Mouse (Mus musculus) heart, embryonic 14.5 days (tissue): Measurements from ENCODE around the gene Pigp. TPM values are rescaled to one million over a fixed set of nuclear protein-coding genes. Genes with fewer than 3 reads are reported as not detected.

Source experiments
- ATAC-seq: fragments of 200-750 bp; cut with Nextera tagmentation; 2 replicates; pipeline ENCODE4 v1.8.0; 2017; ENCODE audit warnings: low read depth, moderate TSS enrichment; ENCODE audit not compliant: insufficient number of reproducible peaks, insufficient read depth, low FRiP score
- H3K27ac ChIP-seq, 2 experiments: fragments of 200-500 bp in 1 of 2; fragments of 300-500 bp in 1 of 2; sonication (generic) in 1 of 2; replicated peaks in 1 of 2; 2 replicates each; pipeline ENCODE4 v1.5.1; 2012 to 2014; ENCODE audit warnings: low read depth in 2 of 2, low read length in 2 of 2, control low read depth in 1 of 2, mild to moderate bottlenecking in 1 of 2, mixed read lengths in 1 of 2; ENCODE audit not compliant: control insufficient read depth in 1 of 2, insufficient read depth in 1 of 2
- H3K27me3 ChIP-seq: fragments of 300-500 bp; sonication (generic); 2 replicates; pipeline ENCODE4 v1.6.1; 2014; ENCODE audit warnings: mild to moderate bottlenecking, low read length, control low read depth; ENCODE audit not compliant: control insufficient read depth, insufficient read depth
- H3K36me3 ChIP-seq: fragments of 300-500 bp; sonication (generic); 2 replicates; pipeline ENCODE4 v1.6.1; 2014; ENCODE audit warnings: mild to moderate bottlenecking, control low read depth, low read length, mixed read lengths; ENCODE audit not compliant: control insufficient read depth, insufficient read depth
- H3K4me1 ChIP-seq, 2 experiments: fragments of 200-500 bp in 1 of 2; fragments of 300-500 bp in 1 of 2; sonication (generic) in 1 of 2; 2 replicates each; pipeline ENCODE4 v1.6.1; 2012 to 2014; ENCODE audit warnings: low read length in 2 of 2, control low read depth in 1 of 2, mixed read lengths in 1 of 2; ENCODE audit not compliant: control insufficient read depth in 2 of 2, insufficient read depth in 2 of 2
- H3K4me2 ChIP-seq: fragments of 300-500 bp; sonication (generic); 2 replicates; pipeline ENCODE4 v1.6.1; 2014; ENCODE audit warnings: mild to moderate bottlenecking, low read length
- H3K4me3 ChIP-seq, 2 experiments: fragments of 200-500 bp in 1 of 2; fragments of 300-500 bp in 1 of 2; sonication (generic) in 1 of 2; 2 replicates each; pipeline ENCODE4 v1.5.1; 2012 to 2014; ENCODE audit warnings: low read length in 2 of 2, mild to moderate bottlenecking in 2 of 2, control low read depth in 1 of 2, low read depth in 1 of 2, moderate library complexity in 1 of 2; ENCODE audit not compliant: control insufficient read depth in 1 of 2, insufficient read depth in 1 of 2
- H3K9ac ChIP-seq: fragments of 300-500 bp; sonication (generic); 2 replicates; pipeline ENCODE4 v1.6.1; 2014; ENCODE audit warnings: mild to moderate bottlenecking, low read length
- H3K9me3 ChIP-seq: fragments of 300-500 bp; sonication (generic); 2 replicates; pipeline ENCODE4 v1.6.1; 2016; ENCODE audit warnings: low read length, control low read depth; ENCODE audit not compliant: control insufficient read depth
- WGBS: fragments of 180-500 bp; shearing (Covaris S2); extraction: QIAGEN DNeasy Blood & Tissue Kit; methylation state at CpG from one replicate; pipeline ENCODE4 v1.1.7; 2014; 5-methylcytosine and 5-hydroxymethylcytosine counted together
- polyA plus RNA-seq: library from polyadenylated mRNA; unstranded; fragments of >200 nt; fragmentation: Nextera tagmentation; extraction: Ambion mirVana; gene quantifications from 2 replicates; pipeline ENCODE4 v1.2.1, GENCODE M21; 2014

Pigp gene
- polyA plus RNA-seq, 1 experiment from 2014 or later = 117 TPM

DNA sequence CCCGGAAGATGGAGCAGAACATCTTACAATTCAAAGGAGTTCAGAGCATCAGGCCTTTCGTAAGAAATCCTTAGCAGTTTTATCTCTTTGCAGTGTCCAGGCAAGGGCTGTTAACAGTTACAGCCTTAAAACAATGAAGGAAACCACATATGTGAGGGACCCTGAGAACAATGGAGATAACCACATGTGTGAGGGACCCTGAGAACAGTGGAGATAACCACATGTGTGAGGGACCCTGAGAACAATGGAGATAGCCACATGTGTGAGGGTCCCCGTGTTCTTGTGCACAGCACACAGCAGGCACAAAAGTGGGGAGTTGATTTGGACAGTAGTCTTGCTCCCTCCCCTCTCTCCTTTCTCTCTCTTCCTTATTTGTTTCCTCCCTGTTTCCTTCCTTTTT is 13.6 kb downstream of the Pigp start:
- Histone ChIP-seq H3K9me3 (no peaks in the 10 kb centered on the region), H3K4me2 (no peak overlapping the region), H3K27me3 (no peaks in the 10 kb centered on the region), H3K27ac (no peak overlapping the region), H3K4me1 (peaks cover 9 to 10% of the 10 kb centered on the region in 2 experiments), H3K9ac (no peak overlapping the region), H3K36me3 (no peaks in the 10 kb centered on the region), H3K4me3 (no peak overlapping the region)
- no peak for ATAC-seq
- 72% methylated on average over 3 of the region's 3 CpGs for WGBS

DNA sequence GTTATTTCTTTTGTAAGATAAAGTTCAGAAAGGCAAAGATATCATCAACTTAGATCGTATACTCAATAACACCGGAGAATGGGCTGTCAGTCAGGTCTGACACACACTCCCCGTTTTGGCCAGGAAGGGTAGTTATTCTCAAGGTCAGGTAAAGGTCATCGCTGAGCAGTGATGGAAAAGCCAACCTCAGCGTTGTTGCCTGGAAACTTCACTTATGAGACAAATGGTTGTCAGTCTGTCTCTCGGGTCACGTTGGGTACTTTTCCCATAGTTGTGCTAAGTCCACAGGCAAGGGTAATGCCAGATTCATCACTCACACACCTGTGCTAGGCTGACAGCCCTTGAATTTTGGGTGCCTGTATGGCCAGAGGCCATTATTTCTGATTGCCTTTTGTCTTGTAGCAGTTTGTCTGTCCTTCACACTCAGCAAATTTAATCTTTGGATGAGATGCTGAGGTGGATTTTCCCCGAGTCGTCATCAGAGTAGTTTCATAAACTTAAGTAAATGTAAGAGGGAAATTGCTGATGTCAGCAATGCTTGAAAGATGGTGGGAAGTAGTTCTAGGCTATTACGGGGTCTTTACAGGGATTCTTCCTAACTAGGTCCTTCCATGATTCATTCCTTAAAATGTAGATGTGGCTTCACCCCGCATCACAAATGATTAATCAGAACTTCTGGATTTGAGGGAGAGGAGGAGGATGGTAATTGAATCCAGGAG is 14.7 kb downstream of the Pigp start:
- H3K27me3 ChIP-seq = no peaks in the 10 kb centered on the region
- H3K4me3 ChIP-seq = no peak overlapping the region
- no peaks in the 10 kb centered on the region for H3K9me3 ChIP-seq
- no peak overlapping the region for H3K9ac ChIP-seq
- peaks cover 3 to 4% of the 10 kb centered on the region in 2 experiments; a peak in 3 of 4 replicates for H3K4me1 ChIP-seq
- H3K27ac ChIP-seq = no peak overlapping the region
- no peak overlapping the region for H3K4me2 ChIP-seq
- WGBS = 72% methylated on average over 11 of the region's 11 CpGs
- no peaks in the 10 kb centered on the region for H3K36me3 ChIP-seq
- no peak for ATAC-seq

DNA sequence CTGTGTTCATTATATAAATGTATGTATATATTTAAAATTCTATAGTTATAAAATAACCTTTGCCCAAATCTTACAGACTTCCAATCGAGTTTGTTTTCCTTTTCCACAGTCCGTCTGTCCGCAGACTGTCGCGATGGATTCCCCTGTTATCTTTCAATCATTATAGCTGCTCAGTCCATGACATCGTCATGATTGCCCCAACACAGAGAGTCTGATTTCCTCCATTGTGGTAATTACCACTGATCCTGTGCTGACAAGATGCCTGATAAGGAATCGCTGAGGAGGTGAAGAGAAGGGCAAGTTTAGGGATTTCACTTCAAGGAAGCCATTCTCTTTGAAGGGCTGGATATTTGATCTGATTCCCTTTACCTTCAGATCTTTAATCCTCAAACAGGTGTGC is 15.6 kb downstream of the Pigp start:
- Histone ChIP-seq H3K4me2 (no peak overlapping the region), H3K4me1 (peaks cover 0 to 4% of the 10 kb centered on the region in 2 experiments; a peak in 1 of 4 replicates), H3K36me3 (no peaks in the 10 kb centered on the region), H3K9me3 (no peaks in the 10 kb centered on the region), H3K9ac (no peak overlapping the region), H3K27ac (no peak overlapping the region), H3K27me3 (no peaks in the 10 kb centered on the region), H3K4me3 (no peak overlapping the region)
- WGBS = 47% methylated on average over 7 of the region's 7 CpGs
- no peak for ATAC-seq

DNA sequence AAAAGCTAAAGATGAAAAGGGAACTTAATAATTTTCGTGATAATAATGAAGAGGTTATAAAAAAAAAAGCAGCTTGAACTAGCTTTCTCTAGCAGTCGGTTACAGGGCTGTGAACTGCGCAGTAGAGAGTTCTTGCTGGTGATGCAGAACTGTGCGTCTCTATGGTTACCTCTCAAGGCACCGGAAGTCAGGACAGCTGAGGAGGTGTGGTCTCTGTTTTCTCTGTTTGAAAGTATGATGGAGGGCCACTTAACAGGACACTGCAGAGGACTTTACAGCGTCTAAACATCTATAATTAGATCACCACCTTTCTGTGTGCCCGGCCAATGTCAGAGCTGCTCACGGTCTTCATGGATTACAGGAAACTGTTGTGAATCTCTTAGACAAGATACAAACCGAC is 17.2 kb downstream of the Pigp start:
- Histone ChIP-seq H3K27ac (peak overlapping the region; percentile 20 to 27; a peak in 1 of 4 replicates), H3K4me2 (peak overlapping the region; percentile 9), H3K4me3 (no peak overlapping the region)

DNA sequence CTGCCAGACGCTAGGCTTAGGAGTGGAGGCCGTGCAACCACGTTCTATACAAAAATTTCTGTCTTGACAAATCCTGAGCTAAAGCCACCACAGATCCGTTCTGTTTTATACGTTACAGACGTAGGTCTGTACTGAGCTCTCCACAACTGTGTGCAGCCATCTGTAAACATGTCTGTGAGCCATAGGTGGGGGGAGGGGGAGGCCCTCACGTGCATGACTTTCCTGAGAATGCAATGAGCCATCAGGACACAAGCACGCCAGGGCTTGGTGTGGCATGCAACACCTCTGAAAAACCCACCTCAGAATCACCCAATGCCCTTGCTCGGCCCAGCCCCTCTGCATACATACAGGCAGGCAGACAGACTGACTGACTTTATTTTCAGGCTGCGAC is 21.4 kb downstream of the Pigp start:
- no peaks in the 10 kb centered on the region for H3K27me3 ChIP-seq
- H3K9me3 ChIP-seq = no peaks in the 10 kb centered on the region
- 0 out of 4 replicates have a peak, but pooled peaks cover 0 to 2% of the 10 kb centered on the region in 2 experiments for H3K4me1 ChIP-seq
- H3K4me3 ChIP-seq = no peak overlapping the region
- H3K27ac ChIP-seq = no peak overlapping the region
- no peaks in the 10 kb centered on the region for H3K36me3 ChIP-seq
- H3K4me2 ChIP-seq = no peak overlapping the region
- no peak for ATAC-seq
- H3K9ac ChIP-seq = no peak overlapping the region
- WGBS = 82% methylated on average over 10 of the region's 10 CpGs

More for the DNA sequence above, 17.2 kb downstream of the Pigp start:
- Histone ChIP-seq H3K27me3 (no peaks in the 10 kb centered on the region), H3K9me3 (no peaks in the 10 kb centered on the region), H3K9ac (no peak overlapping the region), H3K4me1 (peaks cover 0 to 4% of the 10 kb centered on the region in 2 experiments; a peak in 1 of 4 replicates), H3K36me3 (no peaks in the 10 kb centered on the region)
- 23% methylated on average over 9 of the region's 9 CpGs for WGBS
- peak; percentile 69; the same call in 1 of the 2 replicates for ATAC-seq

DNA sequence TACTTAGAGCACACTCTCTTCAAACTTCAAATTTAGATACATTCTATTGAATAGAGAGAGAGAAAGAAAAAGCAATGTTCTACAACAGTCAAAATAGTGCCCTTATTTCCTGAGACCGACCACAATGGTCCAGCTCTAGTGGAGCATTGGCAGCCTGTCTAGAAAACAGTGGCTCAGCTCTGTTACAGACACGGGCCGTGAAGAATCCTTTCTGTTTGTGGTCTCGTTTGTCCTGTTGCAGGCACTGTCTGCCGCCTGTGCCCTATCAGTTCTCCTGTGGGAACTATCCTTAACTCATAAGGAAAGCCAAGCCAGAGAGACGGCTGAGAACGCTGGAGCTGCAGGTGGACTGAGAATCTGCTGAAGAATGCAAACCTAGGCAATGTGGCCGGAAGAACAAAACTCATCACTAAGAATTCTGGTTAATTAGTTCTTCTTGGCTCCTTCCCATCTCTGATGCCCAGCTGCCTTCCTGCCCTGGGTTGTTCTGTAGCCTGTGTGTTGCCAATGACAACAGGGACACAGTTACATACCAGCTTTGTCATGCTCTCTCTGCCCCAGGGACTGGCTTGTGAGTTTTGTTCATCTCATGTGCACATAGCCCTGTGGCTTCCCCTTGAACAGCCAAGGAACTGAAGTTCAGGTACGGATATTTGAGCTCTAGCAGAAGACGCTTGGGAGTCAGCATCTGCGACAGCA is 21.9 kb downstream of the Pigp start:
- Histone ChIP-seq H3K36me3 (no peaks in the 10 kb centered on the region), H3K4me3 (no peak overlapping the region), H3K4me1 (0 out of 4 replicates have a peak, but pooled peaks cover 0 to 2% of the 10 kb centered on the region in 2 experiments), H3K4me2 (no peak overlapping the region), H3K9ac (no peak overlapping the region), H3K27ac (no peak overlapping the region), H3K9me3 (no peaks in the 10 kb centered on the region), H3K27me3 (no peaks in the 10 kb centered on the region)
- 58% methylated on average over 11 of the region's 11 CpGs for WGBS
- no peak for ATAC-seq

DNA sequence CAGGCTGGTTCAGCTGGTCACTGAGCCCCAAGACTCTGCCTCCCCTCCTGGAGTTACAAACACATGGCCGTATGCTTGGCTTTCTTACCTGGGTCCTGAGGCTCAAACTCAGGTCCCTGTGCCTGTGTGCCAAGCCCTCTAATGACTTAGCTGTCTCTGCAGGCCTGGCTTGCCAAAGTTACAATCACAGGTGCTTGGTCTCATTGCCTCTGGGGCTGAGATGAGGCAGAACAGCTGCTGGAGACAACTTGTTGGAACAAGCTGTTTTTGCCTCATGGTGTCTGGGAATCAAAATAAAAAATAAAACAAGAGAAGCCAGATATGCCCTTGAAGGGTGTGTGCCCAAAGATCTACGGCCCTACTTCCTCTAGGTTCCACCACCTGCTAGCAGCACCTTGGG is 22.9 kb downstream of the Pigp start:
- Histone ChIP-seq H3K4me2 (no peak overlapping the region), H3K9me3 (no peaks in the 10 kb centered on the region), H3K27me3 (no peaks in the 10 kb centered on the region), H3K36me3 (no peaks in the 10 kb centered on the region), H3K4me3 (no peak overlapping the region), H3K9ac (no peak overlapping the region), H3K4me1 (no peaks in the 10 kb centered on the region), H3K27ac (no peak overlapping the region)
- no peak for ATAC-seq
- 78% methylated on average over 2 of the region's 2 CpGs for WGBS
